Mouse (Mus musculus) lung, adult 2 months (tissue): ENCODE measurements around the gene Pcnx2. TPM values are rescaled to one million over a fixed set of nuclear protein-coding genes. Genes with fewer than 3 reads are reported as not detected.

Experiments used
- DNase-seq: peaks from one replicate; pipeline ENCODE4 v3.0.0; 2022
- H3K4me1 ChIP-seq: fragments of 200-500 bp; 2 replicates; pipeline ENCODE4 v1.6.1; 2011; ENCODE audit warnings: low read length; ENCODE audit not compliant: control insufficient read depth, insufficient read depth
- H3K4me3 ChIP-seq: fragments of 200-500 bp; replicated peaks from 2 replicates; pipeline ENCODE3; 2011; ENCODE audit warnings: low read depth, mild to moderate bottlenecking, control low read depth, low read length; ENCODE audit errors: extremely low read depth
- CTCF ChIP-seq: fragments of 200-500 bp; IDR thresholded peaks from 2 replicates; pipeline ENCODE4 v1.5.1; 2011; ENCODE audit warnings: mild to moderate bottlenecking, low read length, control low read depth; ENCODE audit not compliant: insufficient read depth
- POLR2A ChIP-seq: fragments of 200-500 bp; IDR thresholded peaks from 2 replicates; pipeline ENCODE4 v1.6.1; 2011; ENCODE audit warnings: low read depth, mild to moderate bottlenecking, control low read depth, low read length, borderline replicate concordance; ENCODE audit errors: extremely low read depth
- WGBS: fragments of 180-500 bp; shearing (Covaris S2); methylation state at CpG from one replicate; pipeline ENCODE4 v1.1.7; 2018; 5-methylcytosine and 5-hydroxymethylcytosine counted together
- polyA plus RNA-seq: library from polyadenylated mRNA; depleted of rRNA; stranded (reverse); fragments of >200 nt; gene quantifications from 2 replicates; pipeline ENCODE4 v1.2.3, GENCODE M21; 2012; rRNA removed

Pcnx2 gene
- polyA plus RNA-seq, 1 experiment = 2.1 TPM

- no peak for TF ChIP-seq POLR2A
- no peak for TF ChIP-seq CTCF
- WGBS = 79% methylated on average over 5 of the region's 5 CpGs
- DNase-seq = no peak
- no peaks in the 10 kb centered on the region for H3K4me1 ChIP-seq
- no peak overlapping the region for H3K4me3 ChIP-seq
These were observed 188.9 kb downstream of the Pcnx2 start for GRCm38 (mm10) chr8:125709171-125709570.

DNA sequence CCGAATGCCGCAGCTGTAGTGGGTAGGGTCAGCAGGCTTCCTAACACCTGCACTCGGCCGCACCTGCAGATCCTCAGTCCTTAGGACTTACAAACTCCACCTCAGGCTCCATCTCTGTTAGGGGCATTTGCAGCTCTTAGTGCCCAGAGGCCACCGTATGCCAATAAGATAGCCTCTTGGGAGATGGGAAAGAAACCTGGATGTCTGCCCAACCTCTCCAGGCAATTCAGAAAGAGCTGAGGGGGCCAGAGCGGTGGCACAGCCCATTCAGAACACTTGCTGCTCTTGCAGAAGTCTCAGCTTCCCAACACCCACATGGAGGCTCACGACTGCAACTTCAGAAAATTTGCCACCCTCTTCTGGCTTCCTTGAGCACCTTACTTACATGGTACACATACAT lies 192.3 kb downstream of the Pcnx2 start:
- Histone ChIP-seq H3K4me1 (no peaks in the 10 kb centered on the region), H3K4me3 (no peak overlapping the region)
- no peak for TF ChIP-seq CTCF
- no peak for DNase-seq
- 77% methylated on average over 7 of the region's 7 CpGs for WGBS

GRCm38 (mm10) chr8:125704434-125704833 lies 193.7 kb downstream of the Pcnx2 start:
- DNase-seq = no peak
- no peaks in the 10 kb centered on the region for H3K4me1 ChIP-seq
- TF ChIP-seq POLR2A = no peak
- WGBS = 89% methylated on average over 6 of the region's 6 CpGs
- no peak overlapping the region for H3K4me3 ChIP-seq

DNA sequence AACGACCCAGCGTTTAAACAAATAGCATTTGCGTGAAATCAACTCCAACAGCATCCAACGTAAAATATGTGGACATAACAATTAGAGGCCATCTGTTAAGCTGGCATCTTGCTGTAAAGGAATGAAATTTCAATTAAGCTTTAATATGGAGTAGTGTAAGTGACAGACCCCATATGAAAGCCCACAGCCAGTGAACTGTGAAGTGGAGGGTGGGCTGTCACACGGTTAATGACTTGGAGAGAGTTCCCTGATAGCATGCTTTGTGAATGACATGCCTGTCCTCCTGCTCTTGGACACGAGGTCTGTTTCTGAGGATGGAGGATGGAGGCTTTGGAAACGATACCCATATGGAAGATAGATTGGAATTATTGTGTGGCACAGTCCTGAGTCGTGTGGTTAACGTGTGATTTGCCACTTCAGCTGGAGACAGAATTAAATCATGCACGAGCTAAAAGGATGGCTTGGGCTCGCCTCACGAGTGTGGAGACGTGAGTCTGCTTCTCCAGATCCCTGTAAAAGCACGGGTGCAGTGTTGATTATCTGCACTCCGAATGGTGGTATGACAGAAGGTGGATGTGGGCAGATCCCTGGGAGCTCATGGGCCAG lies 195.1 kb downstream of the Pcnx2 start:
- WGBS = 79% methylated on average over 15 of the region's 15 CpGs

More for the DNA sequence above, 195.1 kb downstream of the Pcnx2 start:
- TF ChIP-seq POLR2A (no peak), CTCF (no peak)
- DNase-seq = no peak
- H3K4me3 ChIP-seq = no peak overlapping the region
- H3K4me1 ChIP-seq = no peaks in the 10 kb centered on the region

Other genes starting within 250 kb of the Pcnx2 start
- gene Map10, start 228.5 kb downstream of the Pcnx2 start, polyA plus RNA-seq = 2.0 and 2.6 TPM in 2 replicates
- gene Ntpcr, start 168.4 kb downstream of the Pcnx2 start, polyA plus RNA-seq = 14.4 and 15.9 TPM in 2 replicates
- gene Map3k21, start 12.1 kb upstream of the Pcnx2 start, polyA plus RNA-seq = 1.3 TPM in 2 replicates
- gene Kcnk1, start 96.9 kb upstream of the Pcnx2 start, polyA plus RNA-seq = 14.7 and 23.9 TPM in 2 replicates